Mouse (Mus musculus) CH12.LX (cell line): Measurements from ENCODE around the gene Pnpla2.

Experiments
- CTCF ChIP-seq, 2 experiments: IDR thresholded peaks in 1 of 2; conservative IDR thresholded peaks in 1 of 2; 2 replicates each; pipeline ENCODE4 v1.5.1; 2011 to 2012; ENCODE audit warnings: low read depth in 2 of 2, low read length in 2 of 2, improper control_type of control experiment in 1 of 2, inconsistent platforms in 1 of 2, mild to moderate bottlenecking in 1 of 2, moderate library complexity in 1 of 2
- EP300 ChIP-seq: IDR thresholded peaks from 2 replicates; pipeline ENCODE4 v1.6.1; 2011; ENCODE audit warnings: low read length, improper control_type of control experiment
- HCFC1 ChIP-seq: IDR thresholded peaks from 2 replicates; pipeline ENCODE4 v1.6.1; 2012; ENCODE audit warnings: low read depth, mild to moderate bottlenecking, inconsistent platforms, low read length, improper control_type of control experiment
- MYC ChIP-seq: IDR thresholded peaks from 2 replicates; pipeline ENCODE4 v1.6.1; 2011; ENCODE audit warnings: low read depth, mild to moderate bottlenecking, improper control_type of control experiment, low read length
- PAX5 ChIP-seq: IDR thresholded peaks from 2 replicates; pipeline ENCODE4 v1.6.1; 2012; ENCODE audit warnings: low read length, inconsistent platforms, mixed read lengths
- POLR2A ChIP-seq: IDR thresholded peaks from 2 replicates; pipeline ENCODE4 v1.6.1; 2011; ENCODE audit warnings: low read depth, mild to moderate bottlenecking, improper control_type of control experiment, low read length
- SIN3A ChIP-seq: IDR thresholded peaks from 2 replicates; pipeline ENCODE4 v1.6.1; 2012; ENCODE audit warnings: low read length, improper control_type of control experiment, inconsistent platforms
- USF1 ChIP-seq: IDR thresholded peaks from 2 replicates; pipeline ENCODE4 v1.6.1; 2014; ENCODE audit warnings: low read depth, mild to moderate bottlenecking, inconsistent platforms, low read length, improper control_type of control experiment
- ZC3H11A ChIP-seq: IDR thresholded peaks from 2 replicates; pipeline ENCODE4 v1.6.1; 2012; ENCODE audit warnings: low read depth, mild to moderate bottlenecking, inconsistent platforms, low read length, improper control_type of control experiment
- ZKSCAN1 ChIP-seq: IDR thresholded peaks from 2 replicates; pipeline ENCODE4 v1.6.1; 2012; ENCODE audit warnings: low read depth, inconsistent platforms, low read length, improper control_type of control experiment, borderline replicate concordance
- ZMIZ1 ChIP-seq: IDR thresholded peaks from 2 replicates; pipeline ENCODE4 v1.6.1; 2012; ENCODE audit warnings: low read depth, mild to moderate bottlenecking, inconsistent platforms, low read length, improper control_type of control experiment
- ZNF384 ChIP-seq: IDR thresholded peaks from 2 replicates; pipeline ENCODE4 v1.6.1; 2012; ENCODE audit warnings: low read depth, low read length, improper control_type of control experiment, inconsistent platforms

GRCm38 (mm10) chr7:141454967-141455551 is at the start of gene Pnpla2:
- TF ChIP-seq POLR2A (peak; percentile 93), PAX5 (no peak), ZKSCAN1 (no peak), CTCF (conservative IDR thresholded peaks at IDR 0.05 in 1 of 2, IDR thresholded peaks at IDR 0.05 in 1 of 2; ENCODE audit: low read depth in 2 of 2, low read length in 2 of 2) (no peak; a peak in 1 of 4 replicates), ZMIZ1 (peak; percentile 64; the same call in 1 of the 2 replicates), EP300 (no peak), USF1 (no peak), HCFC1 (peak; percentile 63), ZNF384 (no peak), MYC (no peak; the same call in 1 of the 2 replicates), SIN3A (peak; percentile 66; the same call in 1 of the 2 replicates), ZC3H11A (no peak)
